Mouse (Mus musculus) thymus, postnatal 14 days (tissue): ENCODE measurements around the gene 1500009C09Rik.
"Not testable (repeated sequence)": the region's sequence is repeated elsewhere in the genome, so short reads cannot be mapped to it uniquely, and the experiment has no call there.

Source experiments
- DNase-seq: peaks from one replicate; pipeline ENCODE4 v3.0.0; 2021

The 1500009C09Rik gene

GRCm38 (mm10) chr15:82220003-82220675 lies 32.1 kb upstream of the 1500009C09Rik start:
- DNase-seq = no peak

- DNase-seq = no peak
Measured at GRCm38 (mm10) chr15:82221104-82221860, 30.9 kb upstream of the 1500009C09Rik start.

GRCm38 (mm10) chr15:82223251-82223650 lies 28.9 kb upstream of the 1500009C09Rik start:
- no peak for DNase-seq

GRCm38 (mm10) chr15:82223657-82224601 lies 28.3 kb upstream of the 1500009C09Rik start, which contains the start of gene Tnfrsf13c:
TSS of gene Tnfrsf13c (minus strand) at chr15:82224369.
- DNase-seq = peak; percentile 65

- DNase-seq = no peak
Measured at GRCm38 (mm10) chr15:82224602-82225215, 27.5 kb upstream of the 1500009C09Rik start.

GRCm38 (mm10) chr15:82225769-82226168 lies 26.4 kb upstream of the 1500009C09Rik start:
- no peak for DNase-seq

- no peak for DNase-seq
Measured at GRCm38 (mm10) chr15:82229542-82230045, 22.6 kb upstream of the 1500009C09Rik start.

GRCm38 (mm10) chr15:82230098-82230611 lies 22.0 kb upstream of the 1500009C09Rik start:
- no peak for DNase-seq

- DNase-seq = no peak
Measured at GRCm38 (mm10) chr15:82231100-82231499, 21.1 kb upstream of the 1500009C09Rik start.

- no peak for DNase-seq
Measured at GRCm38 (mm10) chr15:82231591-82232378, 20.4 kb upstream of the 1500009C09Rik start.

- no peak for DNase-seq
Measured at GRCm38 (mm10) chr15:82232651-82233050, 19.5 kb upstream of the 1500009C09Rik start.

GRCm38 (mm10) chr15:82235661-82236060 lies 16.5 kb upstream of the 1500009C09Rik start:
- DNase-seq = no peak

- peak; percentile 85 for DNase-seq
Measured at GRCm38 (mm10) chr15:82236565-82236964, 15.6 kb upstream of the 1500009C09Rik start.

- no peak for DNase-seq
Measured at GRCm38 (mm10) chr15:82243311-82243710, 8.9 kb upstream of the 1500009C09Rik start.

- DNase-seq = no peak
Measured at GRCm38 (mm10) chr15:82243742-82244114, 8.5 kb upstream of the 1500009C09Rik start.

- peak; percentile 94 for DNase-seq
Measured at GRCm38 (mm10) chr15:82244115-82244804, 7.9 kb upstream of the 1500009C09Rik start, which contains the start of gene Cenpm. TSS of gene Cenpm (minus strand) at chr15:82244748.

- not testable (repeated sequence) for DNase-seq
Measured at GRCm38 (mm10) chr15:82244805-82245161, 7.4 kb upstream of the 1500009C09Rik start.

- no peak for DNase-seq
Measured at GRCm38 (mm10) chr15:82247131-82247776, 4.9 kb upstream of the 1500009C09Rik start.

- no peak for DNase-seq
Measured at GRCm38 (mm10) chr15:82251579-82251978, 618 bp upstream of the 1500009C09Rik start.

GRCm38 (mm10) chr15:82255248-82255647 lies 3.1 kb downstream of the 1500009C09Rik start:
- DNase-seq = no peak
